Mouse (Mus musculus): ENCODE results near the gene Ulk3.

GRCm38 (mm10) chr9:57641022-57641421, 51.8 kb downstream of the Ulk3 start:
- TF ChIP-seq CTCF (IDR thresholded peaks at IDR 0.05; ENCODE audit: low read depth, low read length) (no peak), TAL1 (conservative IDR thresholded peaks at IDR 0.05; ENCODE audit: low read depth, low read length) (no peak)

Data from G1E (cell line).